Mouse (Mus musculus): ENCODE data around the gene Galnt2. TPM values are rescaled to one million over a fixed set of nuclear protein-coding genes. Genes with fewer than 3 reads are reported as not detected.
A peak's percentile ranks its signal among the peaks of the same experiment; 100 is the strongest.

Galnt2 gene
- polyA plus RNA-seq, 1 experiment from 2014 or later, result 67.2 TPM

DNA sequence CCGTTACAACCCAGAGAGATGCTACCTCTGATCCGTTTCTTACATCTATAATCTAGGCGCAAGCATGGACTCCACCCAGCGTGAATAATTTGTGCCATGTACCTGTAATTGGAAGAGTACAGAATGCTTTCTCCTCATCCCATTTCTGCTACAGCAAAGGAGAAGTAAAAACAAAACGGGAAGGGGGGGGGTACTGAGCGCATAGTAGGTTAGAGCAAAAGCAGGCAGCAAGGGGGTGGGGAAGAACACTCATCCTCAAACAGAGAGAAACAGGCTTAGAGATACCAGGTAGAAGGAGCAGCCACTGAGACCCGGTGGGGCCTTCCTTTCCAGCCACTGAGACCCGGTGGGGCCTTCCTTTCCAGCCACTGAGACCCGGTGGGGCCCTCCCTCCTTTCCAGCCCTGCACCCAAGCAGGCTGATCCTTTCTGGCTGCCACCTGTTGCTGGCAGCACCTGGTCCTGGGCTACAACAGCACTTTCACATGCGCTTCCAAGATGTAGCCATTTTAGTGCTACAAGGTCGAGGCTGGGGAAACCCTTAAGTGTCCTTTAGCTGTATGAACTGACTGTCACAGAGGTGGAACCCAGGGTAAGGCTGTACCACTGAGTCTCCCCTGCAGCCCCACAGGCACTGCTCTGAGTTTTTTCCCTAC lies 130.7 kb downstream of the Galnt2 start:
- no peak for ATAC-seq (ENCODE audit: insufficient read depth)

DNA sequence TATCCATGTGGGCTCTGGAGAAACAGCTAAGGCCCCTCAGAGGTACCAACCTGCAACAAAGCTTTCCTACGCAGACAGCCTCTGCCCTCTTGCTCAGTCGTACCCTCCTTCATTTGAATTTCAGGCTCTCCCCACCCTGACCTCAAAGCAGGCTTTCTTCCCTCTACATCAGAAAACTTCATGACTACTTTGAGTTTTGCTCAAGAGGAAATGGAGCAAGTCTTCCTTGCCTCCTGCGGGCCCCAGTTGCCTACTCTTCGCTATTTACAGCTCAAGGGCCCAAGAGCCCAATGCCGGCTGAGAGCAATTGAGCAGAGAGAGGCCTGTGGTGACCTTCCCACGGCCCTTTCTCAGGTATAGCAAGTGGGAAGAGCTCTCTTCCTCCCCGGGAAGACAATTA lies 131.4 kb downstream of the Galnt2 start:
- no peak overlapping the region for H3K4me3 ChIP-seq (ENCODE audit: low read depth, low read length)
- no peak overlapping the region for H3K27ac ChIP-seq (ENCODE audit: low read depth)
- TF ChIP-seq CTCF (IDR thresholded peaks at IDR 0.05; ENCODE audit: low read depth), result no peak
- no peak overlapping the region for H3K9ac ChIP-seq
- no peak overlapping the region for H3K4me2 ChIP-seq
- DNase-seq, result no peak
- H3K4me1 ChIP-seq (ENCODE audit: insufficient read depth), result no peaks in the 10 kb centered on the region
- no peaks in the 10 kb centered on the region for H3K9me3 ChIP-seq (ENCODE audit: low read depth, low read length)
- H3K27me3 ChIP-seq (ENCODE audit: insufficient read depth, low read length), result no peaks in the 10 kb centered on the region
- ATAC-seq (ENCODE audit: insufficient read depth), result no peak
- WGBS, result 71% methylated on average over 7 of the region's 7 CpGs
- no peaks in the 10 kb centered on the region for H3K36me3 ChIP-seq (ENCODE audit: insufficient read depth)

More for the DNA sequence above, 130.7 kb downstream of the Galnt2 start:
- Histone ChIP-seq H3K4me3 (ENCODE audit: low read depth, low read length) (no peak overlapping the region), H3K27ac (ENCODE audit: low read depth) (no peak overlapping the region), H3K4me1 (ENCODE audit: insufficient read depth) (no peaks in the 10 kb centered on the region), H3K9ac (no peak overlapping the region), H3K4me2 (no peak overlapping the region), H3K36me3 (ENCODE audit: insufficient read depth) (no peaks in the 10 kb centered on the region), H3K27me3 (ENCODE audit: insufficient read depth, low read length) (no peaks in the 10 kb centered on the region), H3K9me3 (ENCODE audit: low read depth, low read length) (no peaks in the 10 kb centered on the region)
- TF ChIP-seq CTCF (IDR thresholded peaks at IDR 0.05; ENCODE audit: low read depth), result no peak
- WGBS, result 79% methylated on average over 11 of the region's 11 CpGs
- no peak for DNase-seq

DNA sequence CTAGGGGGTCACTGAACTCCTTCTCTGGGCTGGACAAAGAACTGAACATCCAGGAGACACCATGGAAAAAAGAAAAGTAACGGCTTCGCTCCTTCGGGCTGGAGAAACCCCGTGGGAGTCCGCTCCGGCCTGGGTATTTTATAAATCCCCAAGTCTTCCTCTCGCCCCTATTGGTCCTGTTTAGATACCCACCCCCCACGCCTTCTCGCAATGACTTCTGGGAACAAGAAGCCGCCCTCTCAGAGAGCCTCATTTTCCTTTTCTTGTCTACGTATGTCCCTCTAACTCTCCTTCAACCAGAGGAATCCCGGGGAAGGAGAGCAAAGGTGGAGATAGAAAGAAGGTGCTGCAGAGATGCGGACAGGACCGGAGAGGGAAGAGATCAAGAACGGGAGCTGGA lies 132.1 kb downstream of the Galnt2 start:
- Histone ChIP-seq H3K36me3 (ENCODE audit: insufficient read depth) (no peaks in the 10 kb centered on the region), H3K9ac (no peak overlapping the region), H3K4me2 (no peak overlapping the region), H3K27ac (ENCODE audit: low read depth) (no peak overlapping the region), H3K9me3 (ENCODE audit: low read depth, low read length) (no peaks in the 10 kb centered on the region), H3K4me1 (ENCODE audit: insufficient read depth) (no peaks in the 10 kb centered on the region), H3K27me3 (ENCODE audit: insufficient read depth, low read length) (no peaks in the 10 kb centered on the region), H3K4me3 (ENCODE audit: low read depth, low read length) (no peak overlapping the region)
- no peak for TF ChIP-seq CTCF (IDR thresholded peaks at IDR 0.05; ENCODE audit: low read depth)
- WGBS, result 92% methylated on average over 15 of the region's 15 CpGs
- DNase-seq, result no peak
- ATAC-seq (ENCODE audit: insufficient read depth), result no peak

DNA sequence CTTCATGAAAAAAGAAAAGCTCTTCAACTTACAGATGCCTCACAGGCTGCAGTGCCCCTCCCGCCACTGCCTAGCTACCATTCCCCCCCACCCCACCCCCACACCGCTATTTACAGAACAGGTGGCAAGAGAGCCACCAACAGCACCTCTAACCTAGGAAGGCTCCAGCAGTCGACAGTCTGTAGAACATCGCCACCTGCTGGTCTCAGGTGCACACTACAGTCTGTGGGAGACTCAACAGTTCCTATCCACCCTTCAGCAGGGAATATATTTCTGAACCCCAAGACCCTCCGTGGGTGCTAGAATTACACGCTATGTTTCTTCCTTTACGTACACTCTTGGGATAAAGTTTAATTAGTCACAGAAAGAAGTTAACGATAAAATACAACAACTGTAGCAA lies 137.0 kb downstream of the Galnt2 start:
- peak; percentile 89 for DNase-seq
- whole genome bisulfite sequencing, result 16% methylated on average over 8 of the region's 8 CpGs
- ATAC-seq (ENCODE audit: insufficient read depth), result no peak
- peak; percentile 92 for TF ChIP-seq CTCF (IDR thresholded peaks at IDR 0.05; ENCODE audit: low read depth)
- Histone ChIP-seq H3K4me1 (ENCODE audit: insufficient read depth) (no peaks in the 10 kb centered on the region), H3K9me3 (ENCODE audit: low read depth, low read length) (no peaks in the 10 kb centered on the region), H3K4me2 (no peak overlapping the region), H3K4me3 (ENCODE audit: low read depth, low read length) (no peak overlapping the region), H3K27ac (ENCODE audit: low read depth) (no peak overlapping the region), H3K36me3 (ENCODE audit: insufficient read depth) (no peaks in the 10 kb centered on the region), H3K27me3 (ENCODE audit: insufficient read depth, low read length) (no peaks in the 10 kb centered on the region), H3K9ac (no peak overlapping the region)

DNA sequence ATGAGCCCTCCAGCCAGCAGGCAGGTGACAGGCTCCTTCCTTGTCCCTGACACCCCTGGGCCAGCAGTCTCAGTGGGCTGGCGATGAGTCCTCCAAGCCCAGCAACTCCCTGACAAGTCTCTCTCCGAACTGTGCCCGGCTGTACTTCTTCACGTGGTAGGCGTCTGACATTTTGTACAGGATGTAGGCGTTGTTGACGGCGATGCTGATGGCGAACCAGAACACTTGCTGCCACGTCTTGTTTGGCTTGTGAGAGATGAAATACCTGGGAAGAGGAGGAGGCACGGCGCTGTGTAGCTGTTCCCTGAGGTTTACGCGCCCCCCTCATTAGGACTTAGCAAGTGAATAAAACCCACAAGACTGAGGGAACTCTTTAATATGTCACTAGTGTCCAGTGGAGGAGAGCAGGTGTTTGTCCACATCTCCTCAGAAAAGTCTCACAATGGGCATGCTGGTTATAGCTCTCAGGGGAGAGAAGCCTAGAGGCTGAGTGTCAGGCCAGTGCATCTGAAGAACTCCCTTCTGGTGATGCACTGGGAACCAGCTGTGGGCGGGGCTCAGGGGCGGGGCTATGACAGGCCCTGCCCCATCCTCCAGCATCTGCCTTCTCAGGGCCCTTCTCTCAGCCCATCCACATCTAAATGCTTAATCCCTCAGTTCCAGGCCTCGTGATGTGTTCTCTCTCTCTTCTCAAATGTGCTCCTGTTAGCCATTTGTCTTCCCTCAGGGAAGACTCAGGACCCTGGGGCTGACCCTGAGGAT lies 139.4 kb downstream of the Galnt2 start:
- H3K27me3 ChIP-seq (ENCODE audit: insufficient read depth, low read length), result no peaks in the 10 kb centered on the region
- H3K36me3 ChIP-seq (ENCODE audit: insufficient read depth), result no peaks in the 10 kb centered on the region
- no peak overlapping the region for H3K4me2 ChIP-seq
- 70% methylated on average over 17 of the region's 17 CpGs for WGBS
- H3K27ac ChIP-seq (ENCODE audit: low read depth), result no peak overlapping the region
- H3K9ac ChIP-seq, result no peak overlapping the region
- no peak for ATAC-seq (ENCODE audit: insufficient read depth)
- DNase-seq, result no peak
- no peaks in the 10 kb centered on the region for H3K9me3 ChIP-seq (ENCODE audit: low read depth, low read length)
- no peaks in the 10 kb centered on the region for H3K4me1 ChIP-seq (ENCODE audit: insufficient read depth)
- TF ChIP-seq CTCF (IDR thresholded peaks at IDR 0.05; ENCODE audit: low read depth), result no peak
- no peak overlapping the region for H3K4me3 ChIP-seq (ENCODE audit: low read depth, low read length)

DNA sequence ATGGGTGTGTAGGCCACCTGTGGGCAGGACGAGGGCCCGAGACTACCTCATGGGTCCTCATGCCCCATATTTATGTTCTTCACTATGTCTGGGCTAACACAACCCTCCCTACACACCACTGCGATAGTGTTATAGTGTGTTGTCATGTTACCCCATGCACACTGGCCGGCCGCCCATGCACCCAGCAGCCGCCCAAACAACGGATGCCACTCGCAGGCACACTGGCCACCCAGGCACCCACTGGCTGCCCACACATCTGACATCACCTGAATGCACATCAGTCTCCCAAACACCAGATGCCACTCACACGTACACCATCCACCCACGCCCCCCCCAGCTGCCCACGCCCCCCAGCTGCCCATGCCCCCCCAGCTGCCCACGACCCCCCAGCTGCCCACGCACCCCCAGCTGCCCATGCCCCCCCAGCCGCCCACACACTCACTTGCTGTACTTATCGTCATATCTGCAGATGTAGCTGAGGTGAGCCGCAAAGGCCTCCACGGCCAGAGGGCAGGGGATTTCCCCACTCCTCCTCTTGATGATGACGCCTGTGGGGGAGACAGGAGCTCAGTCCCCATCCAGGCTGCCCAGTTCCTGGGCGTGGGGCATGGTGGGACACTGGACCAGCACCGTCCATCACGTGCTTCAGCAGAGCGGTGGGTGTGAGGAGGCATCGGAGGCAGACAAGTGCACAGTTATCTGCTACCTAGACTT lies 140.4 kb downstream of the Galnt2 start:
- ATAC-seq (ENCODE audit: insufficient read depth) (no peak), DNase-seq (no peak)
- WGBS, result 85% methylated on average over 23 of the region's 23 CpGs
- H3K9me3 ChIP-seq (ENCODE audit: low read depth, low read length), result no peaks in the 10 kb centered on the region
- H3K9ac ChIP-seq, result no peak overlapping the region
- no peak for TF ChIP-seq CTCF (IDR thresholded peaks at IDR 0.05; ENCODE audit: low read depth)
- H3K4me1 ChIP-seq (ENCODE audit: insufficient read depth), result no peaks in the 10 kb centered on the region
- no peaks in the 10 kb centered on the region for H3K36me3 ChIP-seq (ENCODE audit: insufficient read depth)
- H3K27ac ChIP-seq (ENCODE audit: low read depth), result no peak overlapping the region
- H3K4me2 ChIP-seq, result no peak overlapping the region
- H3K4me3 ChIP-seq (ENCODE audit: low read depth, low read length), result no peak overlapping the region
- H3K27me3 ChIP-seq (ENCODE audit: insufficient read depth, low read length), result no peaks in the 10 kb centered on the region

DNA sequence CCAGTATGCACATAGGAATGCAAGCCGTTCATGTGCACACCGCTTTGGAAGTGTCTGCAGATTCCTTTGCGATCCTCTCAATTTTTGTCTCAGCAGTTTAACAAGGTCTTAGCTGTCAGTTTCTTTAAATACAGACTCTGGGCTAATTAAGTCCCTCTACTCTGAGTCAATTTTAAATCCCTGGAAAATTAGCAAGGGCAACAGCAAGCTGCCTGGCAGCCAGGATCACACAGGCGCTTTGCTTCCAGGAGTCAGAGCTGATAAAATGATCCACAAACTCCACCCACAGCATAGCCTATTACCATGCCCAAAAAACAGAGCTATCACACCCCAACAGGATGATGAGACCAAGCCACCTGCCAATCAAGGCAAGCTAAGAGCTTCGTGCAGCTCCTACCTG lies 142.6 kb downstream of the Galnt2 start:
- DNase-seq (no peak), ATAC-seq (ENCODE audit: insufficient read depth) (no peak)
- WGBS, result 89% methylated on average over 5 of the region's 5 CpGs
- H3K9me3 ChIP-seq (ENCODE audit: low read depth, low read length), result no peaks in the 10 kb centered on the region
- no peak overlapping the region for H3K9ac ChIP-seq
- H3K27ac ChIP-seq (ENCODE audit: low read depth), result no peak overlapping the region
- no peak for TF ChIP-seq CTCF (IDR thresholded peaks at IDR 0.05; ENCODE audit: low read depth)
- no peaks in the 10 kb centered on the region for H3K27me3 ChIP-seq (ENCODE audit: insufficient read depth, low read length)
- no peak overlapping the region for H3K4me2 ChIP-seq
- no peaks in the 10 kb centered on the region for H3K4me1 ChIP-seq (ENCODE audit: insufficient read depth)
- no peak overlapping the region for H3K4me3 ChIP-seq (ENCODE audit: low read depth, low read length)
- H3K36me3 ChIP-seq (ENCODE audit: insufficient read depth), result no peaks in the 10 kb centered on the region
